Mouse (Mus musculus) brain, embryonic 14.5 days (tissue): ENCODE data around the gene Fgd3. TPM values are rescaled to one million over a fixed set of nuclear protein-coding genes. Genes with fewer than 3 reads are reported as not detected.

Experiments used
- DNase-seq: peaks from one replicate; pipeline ENCODE4 v3.0.0-alpha.2; 2011; ENCODE audit warnings: low read depth
- CTCF ChIP-seq: fragments of 200-500 bp; IDR thresholded peaks from 2 replicates; pipeline ENCODE4 v1.5.1; 2012; ENCODE audit warnings: inconsistent platforms, mild to moderate bottlenecking, moderate library complexity, borderline replicate concordance; ENCODE audit not compliant: insufficient read depth, insufficient read length; ENCODE audit errors: extremely low read depth
- POLR2A ChIP-seq: fragments of 200-500 bp; IDR thresholded peaks from 2 replicates; pipeline ENCODE4 v1.6.1; 2012; ENCODE audit warnings: mild to moderate bottlenecking, inconsistent platforms, borderline replicate concordance; ENCODE audit not compliant: poor library complexity, insufficient read depth, insufficient read length, severe bottlenecking; ENCODE audit errors: extremely low read depth
- polyA plus RNA-seq: library from polyadenylated mRNA; depleted of rRNA; stranded (reverse); fragments of >200 nt; gene quantifications from 2 replicates; pipeline ENCODE4 v1.2.3, GENCODE M21; 2012

Fgd3 gene
- polyA plus RNA-seq, 1 experiment, result 8.6 TPM

- no peak for TF ChIP-seq CTCF
- no peak for TF ChIP-seq POLR2A
- no peak for DNase-seq
These were observed 81.4 kb downstream of the Fgd3 start for GRCm38 (mm10) chr13:49238737-49239136.

GRCm38 (mm10) chr13:49237617-49238016 lies 82.5 kb downstream of the Fgd3 start:
- no peak for DNase-seq
- no peak for TF ChIP-seq POLR2A
- TF ChIP-seq CTCF, result no peak

- no peak for DNase-seq
- no peak for TF ChIP-seq CTCF
- TF ChIP-seq POLR2A, result no peak
These were observed 85.4 kb downstream of the Fgd3 start for GRCm38 (mm10) chr13:49234711-49235110.

- no peak for TF ChIP-seq CTCF
- TF ChIP-seq POLR2A, result no peak
- DNase-seq, result peak; percentile 22
These were observed 86.1 kb downstream of the Fgd3 start for GRCm38 (mm10) chr13:49233792-49234572.

- no peak for DNase-seq
- no peak for TF ChIP-seq POLR2A
- TF ChIP-seq CTCF, result no peak
These were observed 94.5 kb downstream of the Fgd3 start for GRCm38 (mm10) chr13:49225633-49226032.

GRCm38 (mm10) chr13:49225159-49225558 lies 95.0 kb downstream of the Fgd3 start:
- no peak for DNase-seq
- TF ChIP-seq CTCF (no peak), POLR2A (no peak)

- no peak for DNase-seq
- TF ChIP-seq CTCF (no peak), POLR2A (no peak)
These were observed 95.4 kb downstream of the Fgd3 start for GRCm38 (mm10) chr13:49224729-49225128.

- DNase-seq, result peak; percentile 63
These were observed 95.8 kb downstream of the Fgd3 start for GRCm38 (mm10) chr13:49224314-49224713.

GRCm38 (mm10) chr13:49220912-49221311 lies 99.2 kb downstream of the Fgd3 start:
- TF ChIP-seq CTCF (peak; percentile 8; the same call in 1 of the 2 replicates), POLR2A (no peak)
- DNase-seq, result no peak

More at GRCm38 (mm10) chr13:49224314-49224713, 95.8 kb downstream of the Fgd3 start:
- TF ChIP-seq POLR2A (no peak), CTCF (no peak)

GRCm38 (mm10) chr13:49219367-49219766 lies 100.7 kb downstream of the Fgd3 start:
- no peak for TF ChIP-seq CTCF
- no peak for TF ChIP-seq POLR2A
- no peak for DNase-seq

- TF ChIP-seq POLR2A (no peak), CTCF (no peak)
- DNase-seq, result peak; percentile 40
These were observed 101.5 kb downstream of the Fgd3 start for GRCm38 (mm10) chr13:49218651-49219050.
